Mouse (Mus musculus): ENCODE measurements around the gene Kifc1.

The Kifc1 gene

DNA sequence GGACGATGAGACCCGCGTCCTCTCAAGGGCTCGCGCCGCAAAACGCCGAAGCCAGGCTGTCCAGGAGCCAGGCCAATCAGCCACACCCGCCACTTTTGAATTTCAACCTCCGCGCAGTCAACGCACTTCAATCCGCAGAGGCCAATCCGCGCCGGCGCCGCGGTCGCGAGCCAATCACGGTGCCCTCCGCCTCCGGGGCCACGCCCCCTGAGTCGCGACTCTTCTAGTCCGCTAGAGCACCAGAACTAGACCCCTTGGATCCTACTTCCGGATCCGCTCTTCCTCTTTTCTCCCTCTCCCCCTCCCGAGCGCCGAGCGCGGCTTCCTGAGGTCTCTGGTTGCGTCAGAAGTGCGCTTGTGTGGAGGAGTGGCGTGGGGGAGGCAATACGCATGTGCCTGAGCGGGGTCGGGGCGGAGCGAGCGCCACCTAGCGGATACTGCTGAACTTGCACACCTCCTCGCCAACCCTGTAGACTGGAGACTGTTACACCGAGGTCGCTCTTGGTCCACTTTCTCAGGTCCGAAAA, at the start of gene Kifc1:
TSS of gene Kifc1 (minus strand) at position 129 of the 527 bp plus-strand sequence.
- peak; percentile 100 for DNase-seq (ENCODE audit: low read depth, low spot score)

GRCm38 (mm10) chr17:33938783-33939182, 48.3 kb upstream of the Kifc1 start:
- DNase-seq (ENCODE audit: low read depth, low spot score): no peak

DNA sequence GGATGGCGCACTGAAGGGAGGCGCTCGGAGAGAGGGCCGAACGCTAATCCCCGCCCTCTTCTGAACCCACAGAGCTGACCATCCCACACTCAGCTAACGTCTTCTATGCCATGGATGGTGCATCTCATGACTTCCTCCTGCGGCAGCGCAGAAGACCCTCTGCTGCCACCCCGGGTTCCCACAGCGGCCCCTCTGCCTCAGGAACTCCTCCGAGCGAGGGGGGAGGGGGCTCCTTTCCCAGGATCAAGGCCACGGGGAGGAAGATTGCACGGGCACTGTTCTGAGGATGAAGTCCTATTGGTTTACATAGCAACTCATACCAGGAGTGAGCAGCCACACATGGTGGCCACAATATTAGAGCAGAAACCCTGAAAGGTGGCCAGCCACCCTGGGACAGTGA, 46.5 kb upstream of the Kifc1 start:
- no peak for DNase-seq (ENCODE audit: low read depth, low spot score)

- no peak for DNase-seq (ENCODE audit: low read depth, low spot score)
Measured at GRCm38 (mm10) chr17:33935422-33936055, 45.1 kb upstream of the Kifc1 start.

- no peak for DNase-seq (ENCODE audit: low read depth, low spot score)
Measured at GRCm38 (mm10) chr17:33932970-33933369, 42.5 kb upstream of the Kifc1 start.

- DNase-seq (ENCODE audit: low read depth, low spot score): no peak
Measured at GRCm38 (mm10) chr17:33932448-33932847, 42.0 kb upstream of the Kifc1 start.

- DNase-seq (ENCODE audit: low read depth, low spot score): no peak
Measured at GRCm38 (mm10) chr17:33931947-33932346, 41.5 kb upstream of the Kifc1 start.

GRCm38 (mm10) chr17:33931159-33931866, 40.9 kb upstream of the Kifc1 start:
- DNase-seq (ENCODE audit: low read depth, low spot score): no peak

GRCm38 (mm10) chr17:33930280-33931158, 40.1 kb upstream of the Kifc1 start:
- DNase-seq (ENCODE audit: low read depth, low spot score): no peak

DNA sequence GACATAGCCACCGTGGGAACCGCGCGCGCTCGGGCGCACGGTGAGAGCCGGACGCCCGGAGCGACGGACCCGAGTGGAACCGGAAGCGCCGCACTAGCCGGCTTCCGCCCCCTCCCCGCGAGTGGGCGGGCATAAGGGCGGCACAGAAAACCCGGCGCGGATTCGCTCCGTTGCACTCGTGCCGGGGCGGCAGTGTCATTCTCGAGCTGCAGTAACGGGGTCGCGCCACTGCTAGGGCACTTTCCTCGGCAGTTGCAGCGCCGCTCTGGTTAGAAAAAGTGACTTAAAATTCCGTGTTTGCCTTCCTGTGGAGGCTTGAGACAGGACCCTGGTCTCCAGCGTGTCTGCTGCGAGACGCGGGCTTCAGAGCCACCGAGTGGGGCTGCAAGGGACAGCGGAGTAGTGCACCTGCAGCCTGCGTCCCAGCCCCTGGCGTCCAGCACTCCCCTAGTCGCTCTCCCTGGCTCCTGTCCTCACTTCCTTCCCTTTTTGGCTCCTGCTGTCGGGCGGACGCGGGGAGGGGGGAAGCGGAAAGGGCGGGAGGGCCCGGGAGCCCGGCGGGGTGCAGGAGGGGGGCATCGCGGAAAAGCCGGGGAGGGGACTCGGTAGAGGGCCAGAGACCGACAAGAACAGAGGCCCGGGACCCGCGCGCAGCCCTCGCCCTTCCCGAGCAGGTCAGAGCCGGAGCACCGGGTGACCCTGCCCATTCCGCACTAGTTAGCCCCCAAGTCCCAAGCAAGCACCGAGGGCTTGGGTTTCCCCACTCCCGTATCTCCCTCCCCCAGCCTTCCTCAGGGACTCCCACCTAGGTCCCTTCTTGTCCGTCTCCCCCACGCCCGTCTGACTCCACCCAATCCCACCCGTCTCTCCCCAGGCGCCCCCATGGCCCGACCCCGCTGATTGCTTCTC, 39.2 kb upstream of the Kifc1 start, which contains the start of gene Rgl2:
TSS of gene Rgl2 (plus strand) at position 173 of the 909 bp plus-strand sequence.
- DNase-seq (ENCODE audit: low read depth, low spot score): peak; percentile 87

DNA sequence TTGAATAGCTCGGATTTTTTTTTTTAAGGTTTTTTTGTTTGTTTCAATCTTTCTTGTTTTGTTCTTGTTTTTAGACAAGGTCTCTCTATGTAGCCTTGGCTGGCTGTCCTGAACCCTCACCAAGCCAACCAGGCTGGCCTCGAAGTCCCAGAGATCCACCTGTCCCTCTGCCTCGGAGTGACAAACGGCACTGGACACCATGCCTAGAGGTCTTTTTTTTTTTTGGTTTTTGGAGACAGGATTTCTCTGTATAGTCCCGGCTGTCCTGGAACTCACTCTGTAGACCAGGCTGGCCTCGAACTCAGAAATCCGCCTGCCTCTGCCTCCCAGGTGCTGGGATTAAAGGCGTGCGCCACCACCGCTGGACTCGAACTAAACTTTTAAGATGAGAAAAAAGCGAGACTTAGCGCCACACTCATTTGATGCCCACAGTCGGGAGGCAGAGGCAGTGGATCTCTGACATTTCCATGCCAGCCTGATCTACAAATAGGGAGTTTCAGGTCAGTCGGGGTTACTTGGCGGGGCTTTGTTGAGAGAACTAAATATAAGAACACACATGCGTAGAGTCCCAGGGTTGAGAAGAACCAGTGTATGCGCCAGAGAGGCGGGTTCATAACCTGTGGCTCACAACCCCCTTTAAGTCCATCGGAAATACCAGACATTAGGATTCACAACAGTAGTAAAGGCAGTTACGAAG, 37.9 kb upstream of the Kifc1 start:
- no peak for DNase-seq (ENCODE audit: low read depth, low spot score)

DNA sequence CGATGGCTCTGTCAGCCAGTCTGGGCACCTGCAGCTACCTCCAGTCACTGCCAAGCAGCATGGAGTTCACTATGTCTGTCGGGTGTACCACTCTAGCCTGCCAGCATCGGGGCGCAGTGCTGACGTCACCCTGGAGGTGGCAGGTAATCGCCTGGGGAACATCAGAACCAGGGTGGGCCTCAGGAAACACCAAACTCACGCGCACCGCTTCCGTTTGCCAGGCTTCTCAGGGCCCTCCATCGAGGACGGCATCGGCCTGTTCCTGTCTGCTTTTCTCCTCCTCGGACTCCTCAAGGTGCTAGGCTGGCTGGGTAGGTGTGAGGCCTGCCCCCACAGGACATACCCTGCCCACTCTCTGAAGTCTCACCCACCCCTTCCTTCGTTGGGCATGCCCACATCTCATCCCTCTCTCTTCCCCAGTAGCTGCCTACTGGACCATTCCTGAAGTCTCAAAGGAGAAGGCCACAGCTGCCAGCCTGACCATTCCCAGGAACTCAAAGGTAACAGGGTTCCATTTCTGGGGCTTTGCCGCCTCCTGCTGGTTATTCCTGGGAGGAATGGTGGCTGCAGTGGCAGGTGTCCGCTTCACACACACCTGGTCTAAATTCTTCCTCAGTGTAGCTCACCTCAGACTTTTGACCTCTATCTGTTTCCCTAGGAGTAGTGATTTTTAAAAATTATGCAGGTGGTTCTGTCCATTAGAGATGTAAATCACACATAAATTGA, 35.9 kb upstream of the Kifc1 start:
- no peak for DNase-seq (ENCODE audit: low read depth, low spot score)

- DNase-seq (ENCODE audit: low read depth, low spot score): no peak
Measured at GRCm38 (mm10) chr17:33925406-33926116, 35.1 kb upstream of the Kifc1 start.

DNA sequence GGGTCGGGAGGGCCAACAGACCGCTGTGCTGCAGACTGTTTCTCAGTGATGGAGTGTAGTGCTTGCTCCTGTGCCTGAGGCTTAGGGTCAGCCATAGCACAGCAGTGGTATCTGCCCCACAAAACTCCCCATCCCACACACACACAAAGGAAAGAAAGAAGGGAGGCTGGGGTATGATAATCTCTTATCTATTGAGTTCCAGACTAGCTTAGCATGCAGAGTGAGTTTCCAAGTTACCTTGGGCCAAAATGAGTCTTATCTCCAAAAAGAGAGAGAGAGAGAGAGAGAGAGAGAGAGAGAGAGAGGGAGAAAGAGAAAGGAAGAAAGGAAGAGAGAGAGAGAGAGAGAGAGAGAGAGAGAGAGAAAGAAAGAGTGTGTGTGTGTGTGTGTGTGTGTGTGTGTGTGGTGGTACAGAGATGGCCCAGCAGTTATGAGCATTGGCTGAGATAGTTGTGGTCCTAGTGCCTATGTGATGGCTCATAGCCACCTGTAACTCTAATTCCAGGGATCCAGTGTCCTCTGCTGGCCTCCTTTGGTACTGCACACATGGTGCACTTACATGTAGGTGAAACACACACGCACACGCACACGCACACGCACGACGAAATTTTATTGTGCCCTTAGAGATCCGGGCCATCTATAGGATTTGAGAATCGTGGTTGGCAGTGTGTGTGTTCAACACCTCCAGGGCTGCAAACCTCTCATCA, 34.3 kb upstream of the Kifc1 start:
- DNase-seq (ENCODE audit: low read depth, low spot score): no peak

DNA sequence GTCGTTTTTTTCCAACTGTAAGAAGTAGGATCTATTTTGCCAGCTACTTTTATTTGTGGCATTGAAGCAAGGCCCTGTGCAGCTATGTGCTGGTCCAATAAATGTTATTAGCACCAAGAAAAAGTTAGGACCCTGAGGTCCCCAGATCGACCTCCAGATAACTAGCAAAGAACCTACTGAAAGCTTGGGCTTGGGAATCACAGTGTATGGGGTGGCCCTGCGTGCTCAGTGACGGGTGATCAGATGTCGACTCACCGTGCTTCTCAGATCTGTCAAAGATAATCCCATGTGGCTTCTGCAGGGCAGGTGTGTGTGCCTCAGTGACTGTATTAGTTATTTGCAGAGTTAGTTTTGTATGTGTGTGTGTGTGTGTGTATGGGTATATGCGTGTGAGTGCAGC, 30.9 kb upstream of the Kifc1 start:
- DNase-seq (ENCODE audit: low read depth, low spot score): no peak

DNA sequence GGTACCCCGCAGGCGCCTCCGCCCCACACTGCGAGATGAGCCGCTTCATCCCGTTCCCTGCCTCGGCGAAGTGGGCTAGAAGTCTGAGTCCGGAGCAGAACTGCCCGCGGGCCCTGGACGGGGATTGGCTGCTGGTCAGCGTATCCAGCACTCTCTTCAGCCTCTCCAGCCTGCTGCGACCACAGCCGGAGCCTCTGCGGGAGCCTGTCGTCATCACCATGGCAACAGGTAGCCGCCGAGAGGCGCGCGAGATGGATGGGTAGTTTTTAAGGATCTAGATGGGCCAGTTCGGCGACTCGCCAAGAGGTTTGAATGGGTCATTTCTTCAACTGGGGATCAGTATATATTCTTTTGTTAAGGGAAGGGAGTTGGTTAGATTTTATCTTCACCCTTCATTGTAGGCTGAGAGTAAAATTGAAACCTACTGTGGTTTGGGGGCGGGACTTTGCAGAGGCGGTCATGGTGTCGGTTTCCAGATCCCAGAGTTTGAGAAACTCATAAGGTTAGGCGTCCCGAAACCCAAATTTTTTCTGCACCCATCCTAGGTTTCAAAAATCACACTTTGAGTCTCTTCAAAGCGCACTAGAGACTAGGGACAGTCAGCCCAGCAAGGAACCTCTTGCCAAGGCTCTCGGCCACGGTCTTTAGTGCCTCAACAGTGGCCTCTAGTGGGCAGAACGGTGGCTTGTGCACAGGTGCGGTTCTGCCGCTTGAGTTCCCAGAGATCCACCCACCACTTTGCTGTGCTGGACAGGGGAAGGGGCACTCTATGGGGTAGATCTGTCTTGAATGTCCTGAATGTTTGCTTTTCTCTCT, 30.0 kb upstream of the Kifc1 start:
- peak; percentile 75 for DNase-seq (ENCODE audit: low read depth, low spot score)

Data from embryo, embryonic 11.5 days (tissue).